Mouse (Mus musculus): Measurements from ENCODE around the gene Rin2. TPM values are rescaled to one million over a fixed set of nuclear protein-coding genes. Genes with fewer than 3 reads are reported as not detected.
"Not testable (repeated sequence)": the region's sequence is repeated elsewhere in the genome, so short reads cannot be mapped to it uniquely, and the experiment has no call there.

The Rin2 gene
- polyA plus RNA-seq, 1 experiment from 2014 or later = 18.6 TPM

DNA sequence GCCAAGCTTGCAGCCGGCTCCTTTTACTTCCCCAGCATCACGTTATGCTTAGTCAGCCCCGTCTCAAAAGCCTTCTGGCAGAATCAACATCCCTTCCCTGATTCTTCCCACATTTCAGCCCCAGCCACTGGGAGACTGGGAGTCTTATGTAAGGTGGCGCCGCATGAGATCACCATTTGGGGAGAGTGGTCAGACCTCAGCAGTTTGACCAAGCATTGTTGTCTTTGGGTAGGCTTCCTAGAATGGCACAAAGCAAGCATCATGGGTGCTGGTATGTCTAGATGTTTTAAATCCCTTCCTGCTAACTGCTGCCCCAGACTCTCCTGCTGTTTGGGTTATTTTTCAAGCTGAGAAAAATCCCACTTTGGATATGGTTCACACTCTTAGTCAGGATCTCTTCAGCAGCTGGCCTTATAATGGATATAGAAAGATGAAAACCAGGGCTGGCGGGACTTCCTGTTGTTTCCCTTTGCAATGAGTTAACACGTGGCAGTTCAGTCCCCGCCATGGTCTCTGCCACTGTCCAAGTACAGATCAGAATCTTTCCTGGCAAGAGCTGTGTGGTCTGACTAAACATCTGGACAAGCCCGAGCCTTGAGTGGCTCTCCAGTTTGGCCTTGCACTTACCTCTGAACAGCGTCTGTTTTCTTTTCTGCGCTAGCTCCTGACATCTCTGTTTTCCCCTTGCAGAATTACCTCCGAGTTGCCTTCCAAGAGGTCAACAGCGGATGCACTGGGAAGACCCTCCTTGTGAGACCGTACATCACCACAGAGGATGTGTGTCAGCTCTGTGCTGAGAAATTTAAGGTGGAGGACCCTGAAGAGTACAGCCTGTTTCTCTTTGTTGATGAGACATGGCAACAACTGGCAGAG, 210.1 kb downstream of the Rin2 start:
- H3K27ac ChIP-seq = peak overlapping the region; percentile 34
- no peak overlapping the region for H3K4me2 ChIP-seq (replicated peaks)
- H3K27me3 ChIP-seq (replicated peaks) = no peaks in the 10 kb centered on the region
- H3K4me1 ChIP-seq (replicated peaks) = peaks cover 25% of the 10 kb centered on the region
- no peak overlapping the region for H3K9ac ChIP-seq
- no peaks in the 10 kb centered on the region for H3K9me3 ChIP-seq
- WGBS = 49% methylated on average over 14 of the region's 14 CpGs
- ATAC-seq = peak; percentile 54
- no peak overlapping the region for H3K4me3 ChIP-seq (replicated peaks)
- peaks cover 9% of the 10 kb centered on the region; the same call in 1 of the 2 replicates for H3K36me3 ChIP-seq

DNA sequence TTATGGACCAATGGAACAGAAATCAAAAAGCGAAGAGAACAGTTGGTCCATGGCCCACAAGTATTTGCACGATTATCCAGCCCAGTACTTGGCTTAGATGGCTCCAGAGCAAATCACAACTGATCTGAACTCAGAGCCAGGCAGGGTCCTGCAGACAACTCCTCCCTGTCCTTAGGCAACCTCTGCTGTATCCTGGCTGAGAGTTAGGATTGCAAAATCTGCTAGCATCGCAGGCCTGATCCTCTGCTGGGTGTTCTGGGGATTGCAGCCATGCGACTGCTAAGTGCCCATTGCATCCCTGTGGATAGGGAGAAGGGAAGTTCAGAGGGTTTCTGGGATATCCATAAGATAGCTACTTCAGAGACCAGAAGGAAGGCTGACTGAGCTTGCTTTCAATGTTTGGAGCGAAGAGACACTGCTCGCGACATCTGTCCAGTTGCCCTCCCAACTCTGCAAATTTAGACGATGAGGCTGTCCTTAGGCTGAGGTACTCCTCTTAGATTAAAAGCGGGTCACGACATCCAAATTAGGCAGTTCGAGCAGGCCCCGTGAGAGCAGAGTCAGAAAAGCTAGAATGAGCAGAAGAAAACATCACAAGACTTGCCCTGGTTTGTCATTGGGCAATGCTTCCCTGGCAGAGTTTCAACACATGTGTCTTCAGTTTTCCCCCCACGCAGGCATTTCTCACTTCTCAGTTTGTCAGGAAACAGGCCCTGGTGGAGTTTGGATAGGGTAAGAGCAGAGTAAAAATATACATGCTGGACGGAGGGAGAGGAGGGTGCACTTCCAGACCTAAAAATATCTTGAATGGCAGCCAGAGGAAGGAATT, 213.1 kb downstream of the Rin2 start:
- Histone ChIP-seq H3K4me2 (replicated peaks) (no peak overlapping the region), H3K4me1 (replicated peaks) (peaks cover 24% of the 10 kb centered on the region), H3K27me3 (replicated peaks) (no peaks in the 10 kb centered on the region), H3K36me3 (peaks cover 6% of the 10 kb centered on the region; the same call in 1 of the 2 replicates), H3K9ac (no peak overlapping the region), H3K4me3 (replicated peaks) (no peak overlapping the region), H3K9me3 (no peaks in the 10 kb centered on the region), H3K27ac (peak overlapping the region; percentile 68)
- 53% methylated on average over 14 of the region's 14 CpGs for WGBS
- peak; percentile 58; the same call in 1 of the 2 replicates for ATAC-seq

DNA sequence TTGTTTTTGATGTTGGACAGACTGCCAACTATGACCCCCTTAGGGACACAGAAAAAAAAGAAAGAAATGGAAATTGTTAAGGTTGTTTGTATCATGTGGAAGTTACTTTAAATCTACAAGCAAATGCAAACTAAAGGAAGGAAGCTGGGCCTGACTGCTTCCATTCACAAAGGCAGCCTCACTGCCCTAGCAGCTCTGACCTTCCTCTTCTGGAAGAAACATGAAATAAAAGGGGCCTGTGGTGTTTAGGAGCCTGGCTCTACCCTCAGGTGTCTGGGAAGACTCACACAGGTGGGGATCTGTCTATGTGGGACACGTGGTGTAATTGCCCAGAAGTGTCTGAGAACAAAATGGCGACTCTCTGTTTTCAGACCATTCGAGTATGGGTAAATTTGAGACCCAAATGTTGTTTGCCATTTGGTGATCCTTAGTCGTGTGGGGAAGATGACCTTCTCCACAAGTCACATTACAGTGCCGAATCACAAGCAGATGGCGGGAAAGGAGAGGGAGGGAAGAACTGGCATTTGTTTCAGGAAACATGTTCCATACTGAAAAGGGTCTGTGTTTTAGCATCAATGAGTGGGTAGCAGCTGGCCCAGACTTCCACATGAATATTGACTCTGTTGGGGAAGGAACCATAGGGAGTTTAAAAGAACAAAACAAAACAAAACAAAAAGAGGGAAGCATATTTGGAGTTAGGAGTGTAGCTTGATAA, 213.9 kb downstream of the Rin2 start:
- 55% methylated on average over 6 of the region's 6 CpGs for WGBS
- peaks cover 6% of the 10 kb centered on the region; the same call in 1 of the 2 replicates for H3K36me3 ChIP-seq
- H3K27ac ChIP-seq = peak overlapping the region; percentile 68
- no peak overlapping the region for H3K4me2 ChIP-seq (replicated peaks)
- no peaks in the 10 kb centered on the region for H3K9me3 ChIP-seq
- no peak; the same call in 1 of the 2 replicates for ATAC-seq
- no peak overlapping the region for H3K4me3 ChIP-seq (replicated peaks)
- no peak overlapping the region for H3K9ac ChIP-seq
- no peaks in the 10 kb centered on the region for H3K27me3 ChIP-seq (replicated peaks)
- peaks cover 21% of the 10 kb centered on the region for H3K4me1 ChIP-seq (replicated peaks)

DNA sequence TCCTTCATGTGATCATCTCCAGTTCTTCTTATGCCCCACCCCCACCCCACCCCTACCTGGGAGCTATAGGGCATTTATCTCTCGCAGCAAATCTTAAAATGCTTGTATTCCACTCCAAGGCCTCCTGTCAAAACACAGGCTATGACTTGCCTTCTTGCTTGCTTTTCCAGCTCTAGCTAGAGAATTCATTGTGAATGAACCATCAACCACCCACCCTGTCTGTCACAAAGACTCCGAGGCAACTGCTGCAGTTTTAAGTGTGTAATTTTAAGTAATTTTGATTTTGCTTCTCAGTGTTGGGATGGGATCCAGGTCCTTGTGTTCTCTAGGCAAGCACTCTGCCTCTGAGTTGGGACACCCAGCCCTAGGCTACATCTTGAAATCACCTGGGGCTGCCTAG, 215.6 kb downstream of the Rin2 start:
- Histone ChIP-seq H3K27me3 (replicated peaks) (no peaks in the 10 kb centered on the region), H3K9ac (no peak overlapping the region), H3K4me2 (replicated peaks) (no peak overlapping the region), H3K36me3 (peaks cover 3% of the 10 kb centered on the region; the same call in 1 of the 2 replicates), H3K4me1 (replicated peaks) (0 out of 2 replicates have a peak, but pooled peaks cover 5% of the 10 kb centered on the region), H3K4me3 (replicated peaks) (no peak overlapping the region), H3K9me3 (no peaks in the 10 kb centered on the region), H3K27ac (no peak overlapping the region)
- ATAC-seq = no peak
- WGBS = 84% methylated on average over 2 of the region's 2 CpGs

DNA sequence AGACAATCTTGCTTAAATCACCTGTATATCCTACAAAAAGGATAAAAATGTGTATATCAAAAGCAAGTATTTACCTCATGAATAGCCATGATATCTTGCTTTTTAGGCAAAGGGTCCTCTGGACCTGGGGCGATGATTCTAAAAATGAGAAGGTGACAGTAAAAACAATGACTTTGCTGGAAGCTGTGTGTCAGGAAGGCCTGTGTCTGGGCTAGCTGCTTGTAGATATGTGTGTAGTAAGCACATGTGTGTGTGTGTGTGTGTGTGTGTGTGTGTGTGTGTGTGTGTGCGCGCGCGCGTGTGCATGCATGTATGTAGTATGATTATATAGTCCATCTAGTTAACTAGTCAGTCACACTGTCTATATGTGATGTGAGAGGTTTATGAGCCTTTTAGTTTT, 218.7 kb downstream of the Rin2 start:
- no peaks in the 10 kb centered on the region for H3K36me3 ChIP-seq
- no peak overlapping the region for H3K4me3 ChIP-seq (replicated peaks)
- H3K4me2 ChIP-seq (replicated peaks) = no peak overlapping the region
- WGBS = 96% methylated on average over 6 of the region's 6 CpGs
- no peak overlapping the region for H3K27ac ChIP-seq
- no peaks in the 10 kb centered on the region for H3K27me3 ChIP-seq (replicated peaks)
- no peaks in the 10 kb centered on the region for H3K9me3 ChIP-seq
- no peak overlapping the region for H3K9ac ChIP-seq
- no peaks in the 10 kb centered on the region for H3K4me1 ChIP-seq (replicated peaks)
- ATAC-seq = no peak

DNA sequence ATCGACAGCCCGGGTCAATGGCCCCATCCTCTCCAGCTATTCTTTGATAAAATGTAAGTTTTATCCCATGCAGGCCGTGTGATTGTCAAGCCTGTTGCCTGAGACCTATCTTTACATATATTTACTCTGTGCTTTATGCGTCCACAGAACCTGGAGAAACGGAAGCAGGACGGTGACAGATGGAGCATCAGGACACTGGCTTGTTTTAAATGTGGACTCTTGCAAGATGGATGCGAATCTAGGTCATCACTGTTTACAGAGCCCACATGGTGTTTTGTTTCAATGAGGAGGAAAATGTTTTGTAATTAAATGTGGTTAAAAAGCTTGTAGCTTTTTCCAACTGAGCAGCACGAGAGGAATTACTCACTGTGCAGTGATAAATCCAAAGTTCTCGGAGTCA, 223.1 kb downstream of the Rin2 start:
- no peaks in the 10 kb centered on the region for H3K4me1 ChIP-seq (replicated peaks)
- H3K36me3 ChIP-seq = no peaks in the 10 kb centered on the region
- H3K27me3 ChIP-seq (replicated peaks) = no peaks in the 10 kb centered on the region
- 54% methylated on average over 9 of the region's 9 CpGs for WGBS
- H3K9ac ChIP-seq = no peak overlapping the region
- no peak for ATAC-seq
- no peak overlapping the region for H3K27ac ChIP-seq
- no peaks in the 10 kb centered on the region for H3K9me3 ChIP-seq
- H3K4me2 ChIP-seq (replicated peaks) = no peak overlapping the region
- H3K4me3 ChIP-seq (replicated peaks) = no peak overlapping the region

DNA sequence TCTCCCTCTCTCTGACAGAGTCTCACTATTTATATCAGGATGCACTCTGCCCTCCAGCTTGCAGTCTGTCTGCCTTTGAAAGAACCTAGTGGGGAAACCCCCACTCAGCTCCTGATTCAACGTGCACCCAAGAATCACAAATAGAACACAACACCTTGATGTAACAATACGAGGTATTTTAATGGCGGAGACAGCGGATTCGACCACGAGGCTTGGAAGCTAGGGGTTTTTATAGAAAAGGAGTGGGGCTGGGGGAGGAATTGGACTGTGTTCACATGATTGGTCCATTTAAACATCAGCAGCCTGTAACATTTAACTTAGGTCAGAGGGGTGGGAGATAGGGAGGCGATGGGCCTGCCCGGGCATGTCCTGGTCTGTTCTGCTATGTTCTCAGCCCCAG, 225.3 kb downstream of the Rin2 start:
- peaks cover 10% of the 10 kb centered on the region; the same call in 1 of the 2 replicates for H3K4me1 ChIP-seq (replicated peaks)
- not testable (repeated sequence) for H3K27me3 ChIP-seq (replicated peaks); ATAC-seq; H3K9ac ChIP-seq; H3K27ac ChIP-seq; H3K36me3 ChIP-seq; H3K9me3 ChIP-seq; H3K4me3 ChIP-seq (replicated peaks); H3K4me2 ChIP-seq (replicated peaks)
- WGBS = 79% methylated on average over 8 of the region's 8 CpGs

DNA sequence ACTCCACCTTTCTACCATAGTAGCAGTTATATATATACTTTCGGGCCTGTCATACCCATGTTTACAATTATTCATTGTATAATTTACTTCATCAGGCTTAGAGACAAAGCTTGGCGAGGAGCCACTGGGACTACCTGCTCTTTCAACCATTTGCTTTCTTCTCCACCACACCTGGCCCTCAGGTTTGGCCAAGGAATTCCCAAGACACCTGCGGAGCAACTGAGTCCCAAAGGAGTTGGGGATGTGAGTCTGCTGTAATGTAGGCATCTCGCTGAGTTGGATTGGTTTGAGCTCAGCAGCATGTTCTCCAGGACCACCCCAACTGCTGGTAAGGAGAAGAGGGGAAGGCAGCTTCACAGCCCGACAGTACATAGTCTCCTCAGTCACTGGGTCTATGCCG, 226.8 kb downstream of the Rin2 start, which contains the start of gene Naa20:
Gene Naa20 (plus strand): TSS at position 239 of the 400 bp plus-strand sequence.
- Histone ChIP-seq H3K27ac (no peak within 1 kb of the TSS), H3K36me3 (no peaks in the 10 kb centered on the region), H3K27me3 (replicated peaks) (no peaks in the 10 kb centered on the region), H3K4me3 (replicated peaks) (peak within 1 kb of the TSS; percentile 83), H3K4me1 (replicated peaks) (peaks cover 14% of the 10 kb centered on the region; the same call in 1 of the 2 replicates), H3K9me3 (no peaks in the 10 kb centered on the region), H3K9ac (no peak within 1 kb of the TSS), H3K4me2 (replicated peaks) (peak within 1 kb of the TSS; percentile 49)
- no peak for ATAC-seq
- 85% methylated on average over 6 of the region's 6 CpGs for WGBS

DNA sequence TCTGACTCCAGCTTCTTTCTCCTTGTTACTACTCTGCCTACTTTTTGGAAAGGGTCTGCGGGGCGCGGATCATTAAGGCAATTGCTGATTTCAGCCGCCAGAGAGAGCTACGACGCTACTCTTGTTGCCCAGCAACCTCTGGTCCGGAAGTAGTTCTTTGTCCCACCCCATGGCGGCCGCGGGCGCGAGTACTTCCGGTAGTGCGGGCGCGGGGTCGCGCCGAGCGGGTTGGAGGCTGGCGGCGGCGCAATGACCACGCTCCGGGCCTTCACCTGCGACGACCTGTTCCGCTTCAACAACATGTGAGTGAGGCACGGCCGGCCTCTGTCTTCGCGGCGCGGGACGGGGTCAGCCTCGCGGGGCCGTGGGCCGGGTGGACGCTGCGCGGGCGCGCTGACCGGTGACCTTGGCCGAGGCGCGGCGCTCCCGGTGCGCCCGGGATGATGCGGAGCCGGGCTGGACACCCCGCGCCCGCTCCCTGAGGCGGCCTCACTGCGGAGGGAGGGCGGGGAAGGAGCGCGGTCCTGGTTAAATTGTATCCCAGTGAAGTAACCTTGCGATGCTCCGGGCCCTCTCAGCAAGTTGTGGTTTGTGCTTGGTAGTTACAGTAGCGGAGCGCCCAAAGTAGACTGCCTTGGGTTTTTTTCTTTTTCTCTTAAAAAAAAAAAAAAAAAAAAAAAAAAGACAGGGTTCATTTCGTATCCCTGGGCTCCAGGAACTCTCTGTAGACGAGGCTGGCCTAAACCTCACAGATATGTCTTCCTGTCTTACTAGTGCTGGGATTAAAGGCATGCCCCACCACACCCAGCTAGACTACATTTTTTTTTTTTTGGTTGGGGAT, 228.3 kb downstream of the Rin2 start:
- under 1% methylated on average over 67 of the region's 68 CpGs for WGBS
- Histone ChIP-seq H3K4me3 (replicated peaks) (peak overlapping the region; percentile 83), H3K27ac (peak overlapping the region; percentile 86), H3K4me2 (replicated peaks) (peak overlapping the region; percentile 58), H3K9ac (peak overlapping the region; percentile 88), H3K4me1 (replicated peaks) (peaks cover 14% of the 10 kb centered on the region; the same call in 1 of the 2 replicates), H3K9me3 (no peaks in the 10 kb centered on the region), H3K27me3 (replicated peaks) (no peaks in the 10 kb centered on the region), H3K36me3 (no peaks in the 10 kb centered on the region)
- peak; percentile 97 for ATAC-seq

DNA sequence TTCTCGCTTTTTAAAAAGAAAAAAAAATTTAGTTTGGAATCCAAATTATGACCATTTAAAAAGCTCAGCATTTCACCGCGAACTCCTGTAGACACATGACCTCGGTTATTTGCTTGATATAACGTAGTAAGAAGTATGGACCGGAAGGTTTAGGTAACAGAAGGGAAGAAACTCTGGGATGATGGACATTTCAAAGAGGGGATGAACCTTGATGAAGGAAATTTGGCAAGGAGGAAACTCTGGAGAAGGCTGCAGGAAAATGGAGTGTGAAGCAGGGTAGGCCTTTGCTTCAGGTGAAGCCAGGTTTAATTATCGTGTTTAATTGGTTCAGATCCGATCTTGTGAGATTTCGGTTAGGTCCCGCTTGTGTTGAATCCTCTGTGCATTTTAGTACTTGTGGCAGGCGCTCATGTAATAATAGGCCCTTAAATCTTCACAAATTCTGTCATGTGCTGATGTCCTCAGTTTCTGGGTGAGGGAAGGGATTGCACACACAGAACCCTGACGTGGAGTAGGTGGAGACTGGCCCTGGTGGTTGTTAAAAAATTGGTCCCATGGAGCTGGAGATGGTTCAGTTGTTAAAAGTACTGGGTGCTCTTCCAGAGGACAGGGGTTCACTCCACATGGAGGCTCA, 229.1 kb downstream of the Rin2 start:
- Histone ChIP-seq H3K27me3 (replicated peaks) (no peaks in the 10 kb centered on the region), H3K27ac (no peak overlapping the region), H3K9me3 (no peaks in the 10 kb centered on the region), H3K4me2 (replicated peaks) (peak overlapping the region; percentile 58), H3K4me1 (replicated peaks) (peaks cover 14% of the 10 kb centered on the region; the same call in 1 of the 2 replicates), H3K9ac (peak overlapping the region; percentile 13; the same call in 1 of the 2 replicates), H3K36me3 (peaks cover 5% of the 10 kb centered on the region; the same call in 1 of the 2 replicates), H3K4me3 (replicated peaks) (peak overlapping the region; percentile 83)
- no peak for ATAC-seq
- whole genome bisulfite sequencing = 28% methylated on average over 12 of the region's 12 CpGs

DNA sequence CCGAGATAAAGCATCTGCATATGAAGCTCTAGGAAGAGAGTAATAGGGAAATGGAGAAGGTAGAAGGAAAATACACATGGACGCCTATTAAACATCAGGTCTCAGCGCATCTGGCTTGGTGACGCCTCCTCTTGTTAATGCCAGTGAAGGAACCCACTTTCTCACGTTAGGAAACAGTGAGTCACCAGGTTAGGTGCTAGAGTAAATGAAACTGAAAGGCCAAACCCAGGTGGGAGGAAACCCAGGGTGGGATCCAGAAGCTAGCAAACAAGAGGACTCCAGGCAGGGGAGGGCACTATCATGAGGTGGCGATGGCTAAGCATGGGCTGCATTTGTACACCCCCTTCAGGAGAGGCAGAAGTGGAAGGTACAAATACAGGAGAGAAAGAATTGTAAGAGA, 230.1 kb downstream of the Rin2 start:
- H3K4me2 ChIP-seq (replicated peaks) = no peak overlapping the region
- H3K27me3 ChIP-seq (replicated peaks) = no peaks in the 10 kb centered on the region
- no peak overlapping the region for H3K9ac ChIP-seq
- H3K4me1 ChIP-seq (replicated peaks) = peaks cover 14% of the 10 kb centered on the region; the same call in 1 of the 2 replicates
- H3K36me3 ChIP-seq = peaks cover 5% of the 10 kb centered on the region; the same call in 1 of the 2 replicates
- H3K4me3 ChIP-seq (replicated peaks) = no peak overlapping the region
- WGBS = 77% methylated on average over 6 of the region's 6 CpGs
- ATAC-seq = no peak
- H3K9me3 ChIP-seq = no peaks in the 10 kb centered on the region
- no peak overlapping the region for H3K27ac ChIP-seq

All from intestine, embryonic 15.5 days (tissue).